Mouse (Mus musculus) frontal cortex, adult (tissue): ENCODE results near the gene Smtn.

Experiments used
- ATAC-seq: cut with Nextera tagmentation; 2 replicates; pipeline ENCODE4 v1.9.2; 2017; ENCODE audit warnings: mild to moderate bottlenecking, moderate library complexity, mixed read lengths; ENCODE audit not compliant: low TSS enrichment

The Smtn gene

DNA sequence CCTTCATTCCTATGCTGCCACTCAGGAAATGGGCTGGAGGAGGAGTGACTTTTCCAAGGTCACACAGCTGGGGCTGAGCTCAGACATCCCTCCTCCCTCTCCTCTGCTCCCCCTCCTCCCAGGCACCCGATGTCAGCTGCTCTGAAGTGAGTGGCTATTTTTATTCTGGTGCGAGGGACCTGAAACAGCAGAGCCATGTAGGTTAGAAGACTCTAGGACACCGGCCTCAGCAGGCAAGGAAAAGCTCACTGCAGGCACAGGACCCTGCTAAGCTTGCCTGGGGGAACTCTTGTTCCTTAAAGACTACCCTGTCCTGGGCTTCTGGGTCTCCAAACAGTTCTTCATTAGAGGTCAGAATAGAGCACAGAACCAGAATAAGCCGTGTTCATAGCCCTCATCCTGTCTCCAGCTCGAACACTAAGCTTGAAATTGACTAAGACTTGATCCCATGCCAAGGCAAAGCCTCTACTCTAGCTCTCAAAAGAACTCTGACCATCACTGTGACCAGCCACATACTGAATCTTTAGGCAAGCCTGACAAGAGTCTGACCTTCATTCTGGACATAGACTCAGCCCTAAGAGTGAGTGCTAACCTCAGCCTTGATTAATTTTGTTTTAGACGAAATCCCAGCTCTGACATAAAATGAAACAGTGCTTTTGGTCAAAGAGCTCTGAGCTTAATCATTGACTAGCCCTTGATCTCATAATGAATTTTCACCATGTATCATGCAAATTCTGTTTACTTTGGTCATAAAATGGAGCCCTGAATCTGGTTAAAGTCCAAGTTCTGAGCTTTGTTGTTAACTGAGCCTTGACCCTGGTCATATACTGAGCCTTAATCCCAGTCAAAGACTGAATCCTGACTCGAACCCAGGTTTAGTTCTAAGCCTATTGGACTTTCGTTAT is 31.0 kb downstream of the Smtn start:
- no peak for ATAC-seq

DNA sequence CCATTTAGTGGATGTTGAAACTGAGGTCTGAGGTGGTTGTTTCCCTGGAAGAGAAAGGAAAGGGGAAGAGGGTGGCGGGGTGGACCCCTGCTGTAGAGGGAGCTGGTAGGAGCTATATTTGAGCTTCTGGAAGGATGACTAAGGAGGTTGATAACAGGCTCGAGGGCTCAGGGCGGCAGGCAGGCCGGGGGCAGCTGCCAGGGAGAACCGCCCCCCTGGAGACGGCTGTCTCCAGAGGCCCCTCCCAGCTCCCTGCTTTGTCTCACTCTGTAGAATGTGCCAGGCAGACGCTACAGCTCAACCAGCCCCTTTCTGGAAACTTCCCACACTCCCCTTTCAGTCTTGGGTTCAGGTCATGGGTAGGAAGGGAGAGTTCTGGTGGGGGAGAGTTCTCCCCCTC is 32.2 kb downstream of the Smtn start:
- ATAC-seq = no peak

DNA sequence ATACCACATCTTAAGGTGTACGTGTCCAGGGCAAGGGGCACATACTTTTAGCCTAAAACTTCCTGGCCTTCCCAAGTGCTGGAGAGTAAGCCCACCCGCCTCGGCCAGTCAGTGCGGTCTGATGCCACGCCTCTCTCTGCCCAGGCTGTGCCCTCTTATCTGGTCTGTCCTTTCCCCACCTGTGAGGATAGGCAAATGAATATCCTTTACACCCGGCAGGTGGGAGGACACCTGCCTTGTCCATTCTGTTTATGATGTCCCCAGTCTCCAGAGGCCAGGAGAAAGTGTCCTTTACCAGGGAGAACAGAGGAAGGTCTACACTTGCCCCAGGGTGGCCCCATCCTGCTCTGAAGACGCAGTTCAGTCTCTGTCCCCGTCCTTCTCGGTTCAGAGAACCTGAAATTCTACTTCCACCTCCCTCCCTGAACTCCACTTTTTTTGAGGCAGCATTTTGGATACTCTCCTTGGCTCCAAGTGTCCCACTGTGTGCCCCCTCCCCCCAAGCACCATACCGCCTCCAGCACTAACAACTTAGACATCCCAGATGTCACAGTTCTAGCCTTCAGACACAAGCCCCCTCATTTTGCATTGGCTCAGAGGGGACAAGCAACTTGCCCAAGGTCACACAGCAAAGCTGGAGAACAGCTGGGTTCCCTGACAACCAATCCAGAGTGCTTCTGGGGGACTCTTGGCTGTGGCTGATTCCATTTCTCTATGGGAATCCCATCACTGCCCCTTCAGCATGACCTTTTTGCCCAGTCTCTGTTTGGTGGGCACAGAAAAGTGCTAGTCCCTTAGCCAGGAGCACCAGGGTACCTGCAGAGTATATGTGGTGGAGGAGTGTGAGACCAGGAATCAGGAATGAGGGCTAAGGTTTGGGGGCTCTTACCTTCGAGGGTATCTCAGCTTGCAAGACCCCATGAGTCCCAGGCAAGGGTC is 36.4 kb downstream of the Smtn start:
- ATAC-seq = peak; percentile 20

DNA sequence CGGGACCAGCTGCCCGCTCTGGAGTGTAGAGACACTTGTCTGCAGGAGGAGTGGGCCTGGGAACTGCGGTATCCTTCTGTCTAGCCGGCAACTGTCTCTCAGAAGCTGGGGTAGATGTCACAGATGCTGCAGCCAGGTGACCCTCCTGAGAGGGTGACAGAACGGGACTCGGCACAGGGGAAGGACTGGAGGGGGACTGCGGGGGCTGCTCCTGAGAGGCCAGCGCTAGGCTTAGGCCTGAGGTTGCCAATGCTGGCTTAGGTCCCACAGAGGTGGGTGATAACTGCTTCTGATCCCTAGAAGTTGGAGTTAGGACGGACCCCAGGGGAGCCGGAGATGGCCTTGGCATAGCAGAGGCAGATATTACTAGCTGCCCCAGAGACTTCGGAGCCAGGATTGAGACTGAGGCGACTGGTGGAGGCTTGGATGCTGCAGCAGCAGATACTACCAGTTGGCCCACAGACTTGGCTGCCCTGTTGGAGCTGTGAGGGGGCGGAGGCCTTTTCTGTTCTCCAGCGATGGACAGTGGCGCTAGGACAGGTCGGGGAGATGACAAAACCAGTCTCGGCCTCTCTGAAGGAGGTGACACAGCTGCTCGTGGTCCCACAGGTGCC is 37.8 kb downstream of the Smtn start:
- no peak for ATAC-seq

DNA sequence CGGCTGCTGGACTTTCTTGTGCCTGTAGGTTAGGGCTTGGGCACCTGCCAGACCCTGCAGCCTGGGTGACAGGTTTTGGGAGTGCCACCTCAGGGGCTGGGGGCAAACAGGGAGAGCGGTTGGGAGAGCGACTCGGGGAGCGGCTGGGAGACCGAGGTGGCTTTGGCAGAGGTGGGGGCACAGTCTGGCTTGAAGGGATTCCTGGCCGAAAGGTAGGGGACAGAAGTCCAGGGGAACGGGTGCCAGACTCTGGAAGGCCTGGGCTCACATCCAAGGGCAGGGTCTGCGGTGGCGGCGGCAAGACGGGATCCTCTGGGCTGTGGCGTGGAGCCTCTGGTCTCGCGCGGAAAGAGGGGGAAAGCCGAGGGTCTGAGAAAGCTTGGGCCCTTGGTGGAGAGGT is 38.4 kb downstream of the Smtn start:
- ATAC-seq = no peak

DNA sequence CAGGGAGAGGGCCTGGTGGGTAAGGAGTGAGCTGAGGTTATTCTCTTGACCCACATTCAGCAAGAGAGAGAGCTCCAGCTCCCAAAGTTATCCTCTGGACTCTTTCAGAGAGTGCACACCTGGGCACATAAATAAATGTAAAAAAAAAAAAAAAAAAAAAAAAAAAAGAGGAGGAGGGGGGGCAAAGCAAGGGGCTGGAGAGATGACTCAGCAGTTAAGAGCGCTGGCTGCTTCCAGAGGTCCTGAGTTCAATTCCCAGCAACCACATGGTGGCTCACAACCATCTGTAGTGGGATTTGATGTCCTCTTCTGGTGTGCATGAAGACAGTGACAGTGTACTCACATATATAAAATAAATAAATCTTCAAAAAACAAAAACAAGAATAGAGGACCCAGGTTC is 43.1 kb downstream of the Smtn start:
- ATAC-seq = no peak

DNA sequence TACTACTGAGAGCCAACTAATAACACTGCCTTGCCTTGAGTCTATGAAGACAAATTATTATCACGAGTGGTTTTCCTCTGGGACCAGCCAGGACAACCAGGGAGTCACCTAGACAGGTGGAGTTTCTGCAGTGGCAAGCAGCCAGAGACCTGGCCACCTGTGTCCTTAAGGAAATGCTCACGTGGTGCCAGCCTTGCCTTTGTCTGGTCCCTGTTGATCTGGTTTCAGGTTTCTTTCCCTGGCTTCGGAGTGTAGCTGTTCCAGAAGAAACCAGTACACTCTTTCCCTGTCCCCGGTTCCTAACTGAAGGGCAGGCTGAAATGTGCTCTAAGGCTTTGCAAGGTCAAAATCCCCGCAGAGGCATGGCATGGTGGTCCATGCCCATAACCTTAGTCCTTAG is 43.7 kb downstream of the Smtn start:
- ATAC-seq = no peak

DNA sequence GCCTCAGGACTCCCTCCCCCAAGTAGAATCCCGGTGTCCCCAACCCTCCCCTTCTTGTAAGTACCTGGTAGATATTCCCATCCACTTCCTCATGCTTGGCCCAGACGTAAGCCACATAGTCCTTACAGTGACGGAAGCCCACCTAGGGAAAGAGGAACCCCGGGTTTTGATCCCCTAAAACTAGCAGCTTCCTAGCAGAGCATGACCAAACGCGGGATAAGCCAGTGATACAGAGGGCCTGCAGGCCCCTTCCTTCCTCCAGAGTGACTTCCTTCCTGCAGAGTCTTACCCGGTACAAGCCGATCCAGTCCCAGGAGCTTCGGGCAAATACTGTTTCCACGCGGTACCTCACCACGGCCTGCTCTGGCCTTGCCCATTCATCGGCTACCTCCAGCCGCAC is 44.9 kb downstream of the Smtn start:
- no peak for ATAC-seq

DNA sequence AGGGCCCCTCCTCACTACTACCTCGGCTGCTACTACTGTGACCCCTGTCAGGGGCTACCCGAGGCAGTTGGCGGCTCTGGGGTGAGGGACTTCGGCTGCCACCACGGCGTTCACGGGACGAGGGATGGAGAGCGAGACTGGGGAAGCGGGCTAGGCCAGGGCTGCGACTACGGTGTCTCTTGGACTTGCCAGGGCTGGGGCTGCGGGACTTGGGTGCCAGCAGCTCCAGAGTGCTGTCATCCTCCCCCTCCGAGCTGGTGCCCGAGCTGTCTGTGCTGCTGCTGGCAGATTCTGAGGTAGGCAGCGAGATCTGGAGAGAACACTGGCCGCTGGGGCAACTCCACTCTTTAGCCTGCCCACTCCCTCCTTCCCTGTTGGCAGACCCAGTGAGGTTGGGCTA is 45.6 kb downstream of the Smtn start:
- ATAC-seq = peak; percentile 69; the same call in 1 of the 2 replicates

DNA sequence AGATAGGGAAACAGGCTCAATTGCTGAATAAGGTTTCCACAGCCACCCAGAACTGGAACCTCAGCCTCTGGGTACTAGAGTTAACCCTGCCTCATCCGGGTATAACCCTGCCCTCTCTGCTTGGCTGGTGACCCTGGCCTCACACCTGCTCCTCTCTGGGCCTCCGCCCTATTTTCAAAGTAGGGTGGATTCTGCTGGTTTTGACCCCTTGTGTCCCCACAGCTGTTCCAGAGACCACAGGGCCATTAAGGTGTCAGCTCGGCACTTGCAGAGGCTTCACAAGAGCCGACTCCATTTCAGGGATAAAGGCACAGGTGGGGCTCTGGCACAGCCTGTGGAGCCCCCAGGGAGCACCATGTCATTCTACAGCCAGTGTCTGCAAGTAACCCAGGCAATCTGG is 47.7 kb downstream of the Smtn start:
- no peak for ATAC-seq

DNA sequence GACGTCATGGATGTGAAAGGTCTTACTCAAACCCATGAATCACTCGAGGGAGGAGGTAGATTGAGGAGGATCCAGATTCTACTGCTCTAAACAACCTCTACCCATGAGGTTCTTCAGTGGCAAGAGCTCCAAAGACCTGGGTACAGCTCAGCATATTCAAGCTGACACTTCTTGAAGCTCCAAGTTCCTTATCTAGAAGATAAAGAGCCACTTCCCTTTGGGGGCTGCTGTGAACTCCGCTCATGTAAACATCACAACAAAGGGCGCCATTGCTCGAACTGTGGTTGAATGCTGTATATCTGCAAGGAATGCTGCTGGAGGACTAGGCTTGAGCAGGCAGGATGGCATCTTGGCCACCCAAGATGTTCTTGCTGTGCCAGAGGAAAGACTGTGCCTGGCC is 51.4 kb downstream of the Smtn start:
- ATAC-seq = no peak

DNA sequence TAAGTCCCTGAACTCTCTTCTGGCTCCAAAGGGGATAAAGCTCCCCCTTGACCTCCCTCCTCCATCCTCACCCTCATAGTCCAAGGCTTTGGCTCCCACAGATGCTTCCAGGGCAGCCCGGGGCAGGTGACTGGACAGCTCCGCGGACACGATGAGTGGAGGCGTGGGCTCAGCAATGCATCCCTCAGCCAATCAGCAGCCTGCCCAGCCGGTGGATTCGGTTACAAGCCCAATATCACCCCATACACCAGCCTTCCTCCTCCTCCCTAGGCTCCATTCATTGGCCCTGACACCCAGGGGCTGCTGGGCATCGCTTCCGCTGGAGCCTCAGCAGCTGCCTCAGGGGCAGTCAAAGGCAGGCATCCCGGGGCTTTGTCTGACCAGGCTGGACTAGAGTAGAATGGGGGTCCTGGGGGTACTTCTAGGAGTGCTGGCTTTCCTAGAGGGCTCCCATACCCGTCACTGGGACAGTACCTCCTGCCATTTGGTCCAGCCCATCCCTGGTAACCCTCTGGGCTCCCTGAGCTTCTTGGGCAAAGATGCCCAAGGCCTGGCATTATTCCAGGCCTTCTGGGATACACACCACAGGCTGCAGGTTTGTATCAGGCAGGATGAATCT is 52.4 kb downstream of the Smtn start, which contains the start of gene Pla2g3:
Pla2g3 (plus strand) TSS at position 333 of the 619 bp plus-strand sequence.
- ATAC-seq = no peak

DNA sequence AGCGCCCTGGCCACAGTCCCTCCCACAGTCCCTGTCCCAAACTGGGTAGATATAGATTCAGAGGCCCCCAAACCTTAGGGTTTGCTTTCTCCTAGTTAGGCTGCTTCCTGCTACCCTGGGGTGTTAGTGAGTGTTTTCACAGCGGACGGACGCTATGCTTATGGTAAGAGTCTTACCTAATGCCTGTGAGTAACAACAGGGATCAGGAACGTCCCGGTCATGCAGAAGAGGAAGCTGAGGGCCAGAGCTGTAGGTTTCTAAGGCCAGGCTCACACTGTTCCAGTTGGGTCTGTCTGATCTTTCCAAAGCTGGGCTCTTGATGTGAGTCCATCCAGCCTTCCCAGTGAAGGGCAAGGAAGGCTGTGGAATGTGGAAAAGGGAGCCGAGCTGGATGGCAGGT is 54.1 kb downstream of the Smtn start:
- ATAC-seq = no peak

DNA sequence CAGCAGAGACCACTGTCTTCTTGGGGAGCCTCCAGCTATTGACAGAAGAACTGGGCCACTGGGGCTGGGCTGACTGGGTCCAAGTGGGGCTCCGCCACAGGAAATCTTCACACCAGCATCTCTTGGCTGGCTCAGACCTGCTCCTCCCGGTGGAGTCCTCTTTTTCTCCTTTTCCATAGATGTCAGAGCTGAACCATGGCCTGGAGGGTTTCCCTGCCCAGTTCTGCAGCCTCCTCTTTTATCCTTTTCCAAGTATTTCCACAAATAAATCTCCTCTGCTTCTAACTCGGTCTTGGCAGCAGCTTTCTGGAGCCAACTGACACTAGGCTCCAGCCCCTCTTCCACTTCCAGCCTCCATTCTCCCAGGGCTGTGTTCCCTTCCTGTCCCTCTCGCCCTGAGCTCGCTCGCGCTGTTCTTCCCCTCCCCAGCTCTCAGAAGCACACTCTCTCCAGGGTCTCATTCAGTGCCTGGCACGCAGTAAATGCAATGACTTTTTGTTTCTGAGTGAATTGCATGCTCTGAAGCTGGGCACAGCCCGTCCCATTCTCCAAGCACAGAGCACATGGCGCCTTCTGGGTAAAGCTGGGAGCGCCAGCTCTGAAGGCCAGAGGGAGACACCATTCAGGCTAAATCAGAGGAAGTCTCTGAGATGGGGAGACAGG is 56.3 kb downstream of the Smtn start:
- ATAC-seq = peak; percentile 78

DNA sequence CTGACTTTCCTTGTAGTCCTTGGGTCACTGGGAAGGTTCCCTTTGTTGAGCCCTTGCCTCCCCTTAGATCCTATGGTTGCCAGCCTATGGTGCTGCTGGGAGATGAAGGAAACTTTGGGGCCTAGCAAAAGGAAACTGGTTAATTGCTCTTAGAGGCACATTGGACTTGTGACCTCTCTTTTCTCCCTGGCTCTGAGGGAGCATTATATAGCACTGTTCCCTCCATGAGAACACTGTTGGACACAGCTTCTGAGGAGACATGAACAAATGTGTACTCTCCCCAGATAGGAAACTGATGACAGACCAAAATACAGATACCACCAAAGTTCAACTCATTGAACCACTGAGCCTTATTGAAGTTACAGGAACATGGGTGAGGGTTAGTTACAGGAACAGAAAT is 64.9 kb downstream of the Smtn start:
- ATAC-seq = no peak

DNA sequence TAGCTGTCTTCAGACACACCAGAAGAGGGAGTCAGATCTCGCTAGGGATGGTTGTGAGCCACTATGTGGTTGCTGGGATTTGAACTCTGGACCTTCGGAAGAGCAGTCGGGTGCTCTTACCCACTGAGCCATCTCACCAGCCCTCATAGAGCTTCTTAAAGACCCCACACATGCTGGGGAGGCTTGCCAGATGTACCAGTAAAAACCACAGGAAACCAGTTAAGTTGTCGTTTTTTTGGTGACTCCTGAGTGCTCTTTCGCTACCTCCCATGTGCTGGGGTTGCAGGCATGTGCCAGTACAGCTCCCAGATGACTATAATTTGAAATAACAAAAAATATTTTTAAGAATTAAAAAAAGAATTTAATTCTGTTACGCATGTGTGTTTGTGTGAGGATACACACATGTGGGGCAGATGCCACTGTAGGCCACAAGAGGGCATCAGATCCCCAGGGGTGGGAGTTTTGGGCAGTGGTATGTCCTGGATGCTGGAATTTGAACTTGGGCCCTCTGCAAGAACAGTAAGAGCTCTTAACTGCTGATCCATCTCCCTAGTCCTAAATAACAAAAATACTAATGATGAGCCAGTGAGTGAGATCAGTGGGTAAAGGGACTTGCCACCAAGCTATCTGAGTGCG is 65.8 kb downstream of the Smtn start:
- ATAC-seq = no peak

DNA sequence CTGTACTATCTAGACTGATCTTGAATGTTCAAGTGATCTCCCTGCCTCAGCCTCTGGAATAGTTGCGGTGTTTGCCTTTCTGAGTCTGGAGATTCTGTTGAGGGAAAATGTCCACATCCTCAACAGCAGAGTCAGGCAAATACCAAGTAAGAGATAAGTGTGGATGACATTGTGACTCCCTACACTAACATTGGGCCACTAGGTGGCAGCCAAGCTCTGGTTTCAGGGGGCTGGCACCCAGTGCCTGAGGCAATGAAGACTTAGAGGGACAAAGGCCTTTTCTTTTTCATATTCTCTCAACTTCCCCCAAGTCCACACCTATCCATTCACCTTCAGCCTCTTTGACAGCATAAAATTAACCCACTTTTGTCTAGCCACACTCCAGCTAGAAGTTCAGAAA is 67.9 kb downstream of the Smtn start:
- ATAC-seq = peak; percentile 95

DNA sequence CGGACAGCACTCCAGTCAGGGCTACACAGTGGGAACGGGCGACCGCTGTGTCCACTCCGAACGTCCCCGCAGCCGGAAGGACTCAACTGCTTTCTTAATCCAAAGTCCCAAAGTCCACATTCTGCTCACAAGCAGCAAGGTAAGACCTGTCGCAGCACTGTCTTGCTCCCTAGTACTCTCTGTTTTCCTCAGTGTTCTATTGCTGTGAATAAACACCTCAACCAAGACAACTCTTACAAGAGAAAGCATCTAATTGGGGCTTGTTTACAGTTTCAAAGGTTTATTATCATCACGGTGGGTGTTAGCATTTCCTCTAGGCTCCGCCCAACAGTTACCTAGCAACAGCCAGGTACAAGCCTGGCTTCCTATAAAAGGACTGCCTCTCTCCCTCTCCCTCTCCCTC is 69.0 kb downstream of the Smtn start:
- no peak for ATAC-seq
